In the genomic region with DNA sequence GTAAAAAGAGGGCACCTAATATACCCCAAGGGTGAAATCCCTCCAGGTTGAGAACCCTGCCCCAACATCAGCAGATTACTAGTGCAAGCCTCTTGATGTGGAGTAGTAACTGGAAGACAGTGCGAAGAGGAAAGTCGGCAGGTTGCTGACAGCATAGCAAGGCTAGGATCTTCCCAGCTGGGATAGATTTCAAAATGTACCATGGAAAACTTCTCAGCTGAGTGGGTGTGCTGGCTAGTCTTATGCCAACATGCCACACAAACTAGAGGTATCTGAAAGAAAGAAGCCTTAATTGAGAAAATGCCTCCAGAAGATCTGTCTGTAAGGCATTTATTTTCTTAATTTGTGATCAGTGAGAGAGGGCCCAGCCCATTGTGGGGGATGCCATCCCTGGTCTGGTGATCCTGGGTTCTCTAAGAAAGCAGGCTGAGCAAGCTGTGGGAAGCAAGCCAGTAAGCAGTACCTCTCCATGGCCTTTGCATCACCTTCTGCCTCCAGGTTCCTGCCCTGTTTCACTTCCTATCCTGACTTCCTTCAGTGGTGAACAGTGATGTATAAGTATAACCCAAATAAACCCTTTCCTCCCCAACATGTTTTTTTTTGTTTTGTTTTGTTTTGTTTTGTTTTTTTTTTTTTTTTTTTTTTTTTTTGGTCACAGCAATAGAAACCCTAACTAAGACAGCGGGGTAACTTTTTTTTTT, we compare ENCODE assay signal across 34 mouse cellular contexts. TPM values are rescaled to one million over a fixed set of nuclear protein-coding genes. Genes with fewer than 3 reads are reported as not detected.
DNase-seq lines count a peak whose midpoint lies in the region; ATAC-seq lines count a peak whose summit lies in the region.
"Had no signal": no experiment of that assay in that cellular context is flagged by ENCODE, and none has a peak within 500 bp of the region (broad histone marks: within the 10 kb centered on the region; RNA-seq: fewer than 3 reads in every experiment).

No protein-coding gene starts in this region.

- no peaks in the 10 kb centered on the region for H3K36me3 ChIP-seq in splenic B cell, adult 2 months (ENCODE audit: control insufficient read depth, insufficient read depth, low read length, poor library complexity, severe bottlenecking)
- no peaks in the 10 kb centered on the region for H3K36me3 ChIP-seq in limb, embryonic 10.5 days
- no peaks in the 10 kb centered on the region for H3K36me3 ChIP-seq in forebrain, embryonic 16.5 days (ENCODE audit: control insufficient read depth, insufficient read depth)
- H3K36me3 ChIP-seq: embryonic facial prominence, embryonic 13.5 days; forebrain, embryonic 10.5 days; forebrain, embryonic 15.5 days; hindbrain, embryonic 13.5 days; limb, embryonic 15.5 days; liver, embryonic 13.5 days; midbrain, embryonic 15.5 days; neural tube, embryonic 12.5 days; stomach, embryonic 15.5 days had no signal

- no peak overlapping the region for H3K27ac ChIP-seq in limb, embryonic 10.5 days
- H3K27ac ChIP-seq in forebrain, embryonic 16.5 days (ENCODE audit: low read length) = no peak overlapping the region
- H3K27ac ChIP-seq: embryonic facial prominence, embryonic 13.5 days; forebrain, embryonic 10.5 days; forebrain, embryonic 15.5 days; hindbrain, embryonic 13.5 days; kidney, postnatal 0 days; limb, embryonic 15.5 days; liver, embryonic 13.5 days; midbrain, embryonic 15.5 days; neural tube, embryonic 12.5 days; stomach, embryonic 15.5 days had no signal

- H3K4me1 ChIP-seq in limb, embryonic 10.5 days = no peaks in the 10 kb centered on the region
- H3K4me1 ChIP-seq in forebrain, embryonic 16.5 days (replicated peaks; ENCODE audit: control insufficient read depth, insufficient read depth, low read length) = no peaks in the 10 kb centered on the region
- H3K4me1 ChIP-seq: embryonic facial prominence, embryonic 13.5 days; forebrain, embryonic 10.5 days; forebrain, embryonic 15.5 days; hindbrain, embryonic 13.5 days; limb, embryonic 15.5 days; liver, embryonic 13.5 days; midbrain, embryonic 15.5 days; neural tube, embryonic 12.5 days; stomach, embryonic 15.5 days had no signal

- no peak for DNase-seq in frontal cortex, postnatal 25 days (ENCODE audit: low spot score in 2 of 2)
- peak; percentile 19 for DNase-seq in right cerebral cortex, postnatal 25 days
- DNase-seq in right cerebral cortex, postnatal 14 days = no peak
- DNase-seq in splenic B cell, adult 2 months (ENCODE audit: low read depth, low spot score) = peak; percentile 68
- no peak for DNase-seq in limb, embryonic 10.5 days (ENCODE audit: low spot score)
- DNase-seq: adrenal gland, postnatal 10 days; cerebellum, adult 11 months; cerebellum, adult 9-10 months; cerebellum, postnatal 36 days; gastrocnemius, postnatal 10 days; heart, adult 11 months; heart, postnatal 4 days; kidney, adult 8-10 months; kidney, postnatal 4 days; left cerebral cortex, postnatal 4 days; liver, embryonic 13.5 days; lung, adult 18-20 months; lung, postnatal 4 days had no signal

- no peaks in the 10 kb centered on the region for H3K27me3 ChIP-seq in splenic B cell, adult 2 months (ENCODE audit: control insufficient read depth, insufficient read depth, low read length, poor library complexity, severe bottlenecking)
- no peaks in the 10 kb centered on the region for H3K27me3 ChIP-seq in limb, embryonic 10.5 days (ENCODE audit: low read depth, poor library complexity, severe bottlenecking)
- H3K27me3 ChIP-seq in forebrain, embryonic 16.5 days (replicated peaks; ENCODE audit: control insufficient read depth, insufficient read depth, low read length) = no peaks in the 10 kb centered on the region
- H3K27me3 ChIP-seq: embryonic facial prominence, embryonic 13.5 days; forebrain, embryonic 15.5 days; hindbrain, embryonic 13.5 days; limb, embryonic 15.5 days; liver, embryonic 13.5 days; midbrain, embryonic 15.5 days; neural tube, embryonic 12.5 days; stomach, embryonic 15.5 days had no signal

- 90% methylated on average over 3 of the region's 3 CpGs for WGBS in limb, embryonic 10.5 days
- 91% methylated on average over 3 of the region's 3 CpGs for WGBS in forebrain, embryonic 16.5 days

- H3K9ac ChIP-seq in forebrain, embryonic 16.5 days (replicated peaks; ENCODE audit: low read depth, low read length) = no peak overlapping the region
- H3K9ac ChIP-seq: embryonic facial prominence, embryonic 13.5 days; forebrain, embryonic 15.5 days; hindbrain, embryonic 13.5 days; limb, embryonic 15.5 days; liver, embryonic 13.5 days; midbrain, embryonic 15.5 days; neural tube, embryonic 12.5 days; stomach, embryonic 15.5 days had no signal

- H3K4me2 ChIP-seq in forebrain, embryonic 16.5 days (ENCODE audit: low read length) = no peak overlapping the region
- H3K4me2 ChIP-seq: embryonic facial prominence, embryonic 13.5 days; forebrain, embryonic 15.5 days; heart, embryonic 11.5 days; hindbrain, embryonic 13.5 days; limb, embryonic 15.5 days; liver, embryonic 13.5 days; midbrain, embryonic 15.5 days; neural tube, embryonic 12.5 days; stomach, embryonic 15.5 days had no signal

- no peaks in the 10 kb centered on the region for H3K9me3 ChIP-seq in limb, embryonic 10.5 days (replicated peaks)
- no peaks in the 10 kb centered on the region for H3K9me3 ChIP-seq in forebrain, embryonic 16.5 days (ENCODE audit: control insufficient read depth, low read length)
- H3K9me3 ChIP-seq: forebrain, embryonic 10.5 days; forebrain, embryonic 15.5 days; limb, embryonic 15.5 days; liver, embryonic 13.5 days; midbrain, embryonic 15.5 days; neural tube, embryonic 12.5 days; stomach, embryonic 15.5 days had no signal

- H3K4me3 ChIP-seq in limb, embryonic 10.5 days = no peak overlapping the region
- no peak overlapping the region for H3K4me3 ChIP-seq in forebrain, embryonic 16.5 days (replicated peaks; ENCODE audit: low read length)
- H3K4me3 ChIP-seq: embryonic facial prominence, embryonic 13.5 days; forebrain, embryonic 10.5 days; forebrain, embryonic 15.5 days; hindbrain, embryonic 13.5 days; limb, embryonic 15.5 days; liver, embryonic 13.5 days; midbrain, embryonic 15.5 days; neural tube, embryonic 12.5 days; stomach, embryonic 15.5 days had no signal

- peak; percentile 99 for ATAC-seq in frontal cortex, adult (ENCODE audit: low TSS enrichment)
- peak; percentile 91 for ATAC-seq in granulocyte monocyte progenitor cell, adult 5-6 weeks (replicated peaks; ENCODE audit: poor library complexity, severe bottlenecking)
- ATAC-seq in forebrain, embryonic 16.5 days = no peak
- ATAC-seq: CD4-positive, CD25-positive, alpha-beta regulatory T cell, adult 4 months; forebrain, embryonic 15.5 days; intestine, embryonic 16.5 days; lung, postnatal 0 days; midbrain, embryonic 15.5 days had no signal

RNA-seq across cellular contexts. Expression of gene Cul3, which starts 31.1 kb away (rescaled TPM):
- 74.6 and 110 TPM in 2 replicates for total RNA-seq in granulocyte monocyte progenitor cell, adult 5-6 weeks (2014; fragmentation: Nextera tagmentation)
- 209 and 304 TPM in 2 replicates for total RNA-seq in granulocyte monocyte progenitor cell, adult 5-6 weeks (2017)
- polyA plus RNA-seq in limb, embryonic 10.5 days (2016; fragmentation: Nextera tagmentation; extraction: Ambion mirVana) = 31.7 and 33.7 TPM in 2 replicates
- polyA plus RNA-seq in forebrain, embryonic 16.5 days (2015; fragmentation: Nextera tagmentation; extraction: Ambion mirVana) = 26.9 and 28.5 TPM in 2 replicates

Comparison
In these comparisons a context has a peak if more than half of its experiments do, and no peak if none do; other contexts are left out.
1. DNase-seq: peak in right cerebral cortex, postnatal 25 days (single experiment) and splenic B cell, adult 2 months (single experiment); none in frontal cortex, postnatal 25 days (0 of 2), right cerebral cortex, postnatal 14 days (single experiment) and limb, embryonic 10.5 days (single experiment).